Mouse (Mus musculus) MEL (cell line): ENCODE measurements around the gene Bptf. TPM values are rescaled to one million over a fixed set of nuclear protein-coding genes. Genes with fewer than 3 reads are reported as not detected.

Experiments used
- DNase-seq: peaks from one replicate; pipeline ENCODE4 v3.0.0; 2011; ENCODE audit warnings: low read depth, low spot score
- H3K27ac ChIP-seq: 2 replicates; pipeline ENCODE4 v1.5.1; 2012; ENCODE audit warnings: low read depth, mild to moderate bottlenecking, control low read depth, low read length, moderate library complexity; ENCODE audit not compliant: control insufficient read depth
- H3K27me3 ChIP-seq, 2 experiments: fragments of 150-350 bp in 1 of 2; sonication (generic) in 1 of 2; 2 replicates each; pipeline ENCODE4 v1.6.1; 2012; ENCODE audit warnings: low read length in 2 of 2, mild to moderate bottlenecking in 2 of 2, improper control_type of control experiment in 1 of 2, moderate library complexity in 1 of 2; ENCODE audit not compliant: insufficient read depth in 2 of 2, control insufficient read depth in 1 of 2
- H3K36me3 ChIP-seq, 2 experiments: 2 replicates each; pipeline ENCODE4 v1.6.1; 2012 to 2014; ENCODE audit warnings: low read length in 2 of 2, improper control_type of control experiment in 1 of 2, inconsistent platforms in 1 of 2, mild to moderate bottlenecking in 1 of 2; ENCODE audit not compliant: insufficient read depth in 2 of 2, control insufficient read depth in 1 of 2
- H3K4me1 ChIP-seq, 2 experiments: fragments of 150-350 bp in 1 of 2; sonication (generic) in 1 of 2; 2 replicates each; pipeline ENCODE4 v1.6.1; 2012; ENCODE audit warnings: low read length in 2 of 2, improper control_type of control experiment in 1 of 2, mild to moderate bottlenecking in 1 of 2; ENCODE audit not compliant: insufficient read depth in 2 of 2, control insufficient read depth in 1 of 2
- H3K4me3 ChIP-seq, 2 experiments: fragments of 150-350 bp in 1 of 2; sonication (generic) in 1 of 2; 2 replicates each; pipeline ENCODE4 v1.5.1; 2012; ENCODE audit warnings: low read depth in 2 of 2, low read length in 2 of 2, mild to moderate bottlenecking in 2 of 2, moderate library complexity in 2 of 2, control low read depth in 1 of 2, improper control_type of control experiment in 1 of 2; ENCODE audit not compliant: control insufficient read depth in 1 of 2, insufficient read depth in 1 of 2
- H3K79me2 ChIP-seq: 2 replicates; pipeline ENCODE4 v1.6.1; 2012; ENCODE audit warnings: mild to moderate bottlenecking, low read length, moderate library complexity; ENCODE audit not compliant: control insufficient read depth, poor library complexity, insufficient read depth
- H3K9ac ChIP-seq: 2 replicates; pipeline ENCODE4 v1.6.1; 2012; ENCODE audit warnings: low read depth, mild to moderate bottlenecking, control low read depth, low read length, moderate library complexity; ENCODE audit not compliant: control insufficient read depth, poor library complexity, severe bottlenecking
- H3K9me3 ChIP-seq: fragments of 150-350 bp; sonication (generic); replicated peaks from 2 replicates; pipeline ENCODE4 v1.6.1; 2012; ENCODE audit warnings: mild to moderate bottlenecking, low read length, improper control_type of control experiment, moderate library complexity; ENCODE audit not compliant: insufficient read depth
- BHLHE40 ChIP-seq: IDR thresholded peaks from 2 replicates; pipeline ENCODE4 v1.6.1; 2012; ENCODE audit warnings: low read depth, mild to moderate bottlenecking, inconsistent platforms, low read length, improper control_type of control experiment, borderline replicate concordance
- CHD2 ChIP-seq: IDR thresholded peaks from 2 replicates; pipeline ENCODE4 v1.6.1; 2011; ENCODE audit warnings: low read length, improper control_type of control experiment
- CTCF ChIP-seq, 3 experiments: IDR thresholded peaks in 2 of 3; conservative IDR thresholded peaks in 1 of 3; 2 replicates each; pipeline ENCODE4 v1.5.1; 2011 to 2012; ENCODE audit warnings: low read length in 3 of 3, low read depth in 2 of 3, mild to moderate bottlenecking in 2 of 3, improper control_type of control experiment in 1 of 3, inconsistent platforms in 1 of 3, mixed read lengths in 1 of 3, moderate library complexity in 1 of 3; ENCODE audit not compliant: control insufficient read depth in 1 of 3, insufficient read depth in 1 of 3, poor library complexity in 1 of 3, severe bottlenecking in 1 of 3
- E2F4 ChIP-seq: IDR thresholded peaks from 2 replicates; pipeline ENCODE4 v1.6.1; 2011; ENCODE audit warnings: low read depth, low read length, improper control_type of control experiment, borderline replicate concordance
- ELF1 ChIP-seq: IDR thresholded peaks from 2 replicates; pipeline ENCODE4 v1.6.1; 2014; ENCODE audit warnings: low read depth, mild to moderate bottlenecking, inconsistent platforms, low read length, improper control_type of control experiment, moderate library complexity
- ETS1 ChIP-seq: IDR thresholded peaks from 2 replicates; pipeline ENCODE4 v1.6.1; 2012; ENCODE audit warnings: low read depth, mild to moderate bottlenecking, inconsistent platforms, low read length, improper control_type of control experiment, moderate library complexity
- GATA1 ChIP-seq: IDR thresholded peaks from 2 replicates; pipeline ENCODE4 v1.6.1; 2011; ENCODE audit warnings: low read depth, low read length, improper control_type of control experiment
- MAZ ChIP-seq: IDR thresholded peaks from 2 replicates; pipeline ENCODE4 v1.6.1; 2012; ENCODE audit warnings: low read depth, mild to moderate bottlenecking, inconsistent platforms, low read length, improper control_type of control experiment
- MEF2A ChIP-seq: IDR thresholded peaks from 2 replicates; pipeline ENCODE4 v1.6.1; 2014; ENCODE audit warnings: low read depth, mild to moderate bottlenecking, inconsistent platforms, low read length, improper control_type of control experiment; ENCODE audit not compliant: poor library complexity, insufficient replicate concordance, severe bottlenecking; ENCODE audit errors: extremely low read depth
- SIN3A ChIP-seq: IDR thresholded peaks from 2 replicates; pipeline ENCODE4 v1.6.1; 2012; ENCODE audit warnings: low read length, improper control_type of control experiment, inconsistent platforms
- TAL1 ChIP-seq: IDR thresholded peaks from 2 replicates; pipeline ENCODE4 v1.6.1; 2012; ENCODE audit warnings: mild to moderate bottlenecking, inconsistent platforms, low read length, moderate library complexity, mixed read lengths
- TBP ChIP-seq: IDR thresholded peaks from 2 replicates; pipeline ENCODE4 v1.8.0; 2011; ENCODE audit warnings: low read depth, low read length, improper control_type of control experiment
- UBTF ChIP-seq: IDR thresholded peaks from 2 replicates; pipeline ENCODE4 v1.6.1; 2012; ENCODE audit warnings: low read depth, mild to moderate bottlenecking, inconsistent platforms, low read length, improper control_type of control experiment, moderate library complexity, borderline replicate concordance; ENCODE audit not compliant: insufficient read depth
- USF2 ChIP-seq, 2 experiments: IDR thresholded peaks; 2 replicates each; pipeline ENCODE4 v1.6.1; 2011 to 2012; ENCODE audit warnings: improper control_type of control experiment in 2 of 2, low read length in 2 of 2, borderline replicate concordance in 1 of 2, inconsistent platforms in 1 of 2, low read depth in 1 of 2, mild to moderate bottlenecking in 1 of 2; ENCODE audit not compliant: insufficient read depth in 1 of 2
- polyA plus RNA-seq, 2 experiments: library from polyadenylated mRNA; stranded (reverse) in 1 of 2; unstranded in 1 of 2; fragments of >175 nt in 1 of 2; fragments of >200 nt in 1 of 2; gene quantifications; 2 replicates each; pipeline versions ENCODE4 v1.2.1 to v1.2.4; 2012; ENCODE audit warnings: low replicate concordance in 2 of 2, low read depth in 1 of 2; ENCODE audit not compliant: insufficient read length in 2 of 2, insufficient read depth in 1 of 2, missing spikeins in 1 of 2
- total RNA-seq: library from RNA; depleted of rRNA; stranded (reverse); fragments of 300-350 nt; gene quantifications from 2 replicates; pipeline ENCODE4 v1.2.3, GENCODE M21; 2012

The Bptf gene
- total and polyA plus RNA-seq, 3 experiments, result 27.5 to 55.4 (median 52.7) TPM

DNA sequence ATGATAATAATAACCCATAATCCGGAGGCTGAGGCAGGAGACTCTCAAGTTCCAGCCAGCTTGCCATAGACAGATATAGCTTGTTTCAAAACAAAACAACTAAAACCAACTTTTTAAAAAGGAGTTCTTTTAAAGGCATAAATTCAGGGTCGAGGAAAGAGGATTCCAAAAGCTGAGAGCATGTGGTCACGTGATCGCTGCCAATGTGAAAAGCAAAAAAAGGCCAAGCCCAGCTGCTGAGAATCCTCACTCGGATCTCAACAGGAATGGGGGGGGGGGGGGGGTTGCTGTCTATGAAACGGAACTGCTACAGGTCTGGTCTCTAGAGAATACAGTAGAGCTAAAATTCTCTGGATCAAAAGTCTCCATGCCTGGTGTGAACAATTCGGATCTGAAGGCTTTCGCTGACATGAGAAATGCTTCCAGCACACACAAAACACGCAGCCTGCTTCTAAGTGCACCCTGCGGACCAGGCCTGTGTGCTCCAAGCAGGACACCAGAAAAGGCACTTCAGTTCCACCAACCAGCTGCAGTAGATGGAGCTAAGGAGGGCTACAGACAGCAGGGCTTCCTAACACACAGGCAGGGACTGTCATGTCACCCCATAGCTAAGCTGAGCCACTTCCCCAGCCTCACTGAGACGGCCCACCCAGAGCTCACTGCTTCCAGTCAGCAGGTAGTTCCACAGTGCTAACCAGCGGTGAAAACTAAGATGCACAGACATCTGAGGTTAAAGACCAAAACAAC lies 24.8 kb downstream of the Bptf start:
- H3K27ac ChIP-seq, result no peak overlapping the region
- H3K9ac ChIP-seq, result no peak overlapping the region
- TF ChIP-seq CTCF (IDR thresholded peaks at IDR 0.05 in 2 of 3, conservative IDR thresholded peaks at IDR 0.05 in 1 of 3; ENCODE audit: control insufficient read depth in 1 of 3, insufficient read depth in 1 of 3, low read depth in 2 of 3, low read length in 3 of 3, poor library complexity in 1 of 3, severe bottlenecking in 1 of 3) (no peak), ETS1 (no peak), UBTF (no peak), TBP (no peak), USF2 (IDR thresholded peaks at IDR 0.05; ENCODE audit: borderline replicate concordance in 1 of 2, insufficient read depth in 1 of 2, low read depth in 1 of 2, low read length in 2 of 2) (no peak), CHD2 (no peak), TAL1 (no peak), GATA1 (no peak)
- no peak overlapping the region for H3K4me3 ChIP-seq
- no peaks in the 10 kb centered on the region for H3K9me3 ChIP-seq
- H3K36me3 ChIP-seq, result peaks cover 0 to 12% of the 10 kb centered on the region in 2 experiments; a peak in 2 of 4 replicates
- H3K79me2 ChIP-seq, result peaks cover 68% of the 10 kb centered on the region
- no peak for DNase-seq
- H3K4me1 ChIP-seq, result peaks cover 0 to 3% of the 10 kb centered on the region in 2 experiments; a peak in 1 of 4 replicates
- no peaks in the 10 kb centered on the region for H3K27me3 ChIP-seq

DNA sequence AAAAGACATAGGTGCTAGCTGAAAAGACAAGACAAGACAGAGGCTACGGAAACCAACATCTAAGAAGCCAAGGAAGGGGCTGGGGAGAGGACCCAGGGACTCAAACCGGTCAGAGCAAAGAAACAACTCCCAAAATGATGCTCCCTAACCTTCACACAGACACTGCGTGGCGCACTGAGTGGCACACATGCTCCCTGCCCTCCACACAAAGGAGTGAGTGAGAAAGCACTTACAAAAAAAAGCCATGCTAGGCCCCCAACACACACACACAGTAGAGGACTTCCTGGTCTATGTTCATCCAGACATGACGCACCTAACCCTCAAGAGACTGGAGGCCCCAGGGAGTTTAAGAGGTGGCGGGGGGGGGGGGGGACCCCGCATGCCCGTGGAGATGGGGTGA lies 25.5 kb downstream of the Bptf start:
- Histone ChIP-seq H3K4me1 (peaks cover 0 to 3% of the 10 kb centered on the region in 2 experiments; a peak in 1 of 4 replicates), H3K36me3 (peaks cover 0 to 12% of the 10 kb centered on the region in 2 experiments; a peak in 2 of 4 replicates), H3K4me3 (no peak overlapping the region), H3K27me3 (no peaks in the 10 kb centered on the region), H3K27ac (no peak overlapping the region), H3K79me2 (peaks cover 68% of the 10 kb centered on the region), H3K9ac (no peak overlapping the region), H3K9me3 (no peaks in the 10 kb centered on the region)
- DNase-seq, result no peak
- TF ChIP-seq MAZ, result no peak
- TF ChIP-seq TBP, result no peak
- TF ChIP-seq SIN3A, result no peak
- TF ChIP-seq E2F4, result no peak
- TF ChIP-seq MEF2A, result no peak
- TF ChIP-seq ELF1, result no peak
- no peak for TF ChIP-seq BHLHE40
- TF ChIP-seq CHD2, result no peak
